Mouse (Mus musculus) myocyte (in vitro differentiated cells): ENCODE results near the gene Ino80.

Experiments used
- CEBPB ChIP-seq: IDR thresholded peaks from 2 replicates; pipeline ENCODE4 v1.6.1; 2011; ENCODE audit warnings: mild to moderate bottlenecking, moderate library complexity; ENCODE audit not compliant: poor library complexity, insufficient read depth, severe bottlenecking
- E2F4 ChIP-seq: IDR thresholded peaks from one replicate; pipeline ENCODE4 v1.6.1; 2011; ENCODE audit warnings: mild to moderate bottlenecking, control low read depth, moderate library complexity; ENCODE audit not compliant: insufficient read depth
- MAX ChIP-seq: IDR thresholded peaks from one replicate; pipeline ENCODE4 v1.6.1; 2011; ENCODE audit warnings: low read depth, mild to moderate bottlenecking, control low read depth
- MYOD1 ChIP-seq, 3 experiments: IDR thresholded peaks; one replicate each; pipeline ENCODE4 v1.6.1; 2011; ENCODE audit warnings: control low read depth in 2 of 3, low read depth in 2 of 3, mild to moderate bottlenecking in 2 of 3, moderate library complexity in 1 of 3; ENCODE audit not compliant: insufficient read length in 2 of 3, control insufficient read depth in 1 of 3
- POLR2A ChIP-seq: IDR thresholded peaks from one replicate; pipeline ENCODE4 v1.6.1; 2011; ENCODE audit warnings: low read depth, mild to moderate bottlenecking, control low read depth, moderate library complexity; ENCODE audit not compliant: insufficient read length
- POLR2AphosphoS2 ChIP-seq: IDR thresholded peaks from one replicate; pipeline ENCODE4 v1.6.1; 2011; ENCODE audit warnings: low read depth, control low read depth; ENCODE audit not compliant: insufficient read length
- REST ChIP-seq: IDR thresholded peaks from one replicate; pipeline ENCODE4 v1.6.1; 2011; ENCODE audit warnings: mild to moderate bottlenecking, control low read depth, moderate library complexity; ENCODE audit not compliant: insufficient read depth, insufficient read length
- TCF12 ChIP-seq: IDR thresholded peaks from one replicate; pipeline ENCODE4 v1.6.1; 2011; ENCODE audit warnings: mild to moderate bottlenecking, control low read depth; ENCODE audit not compliant: poor library complexity, insufficient read depth, severe bottlenecking

- TF ChIP-seq POLR2A (no peak), CEBPB (no peak), MYOD1 (IDR thresholded peaks at IDR 0.05; ENCODE audit: control insufficient read depth in 1 of 3, insufficient read length in 2 of 3, low read depth in 2 of 3) (no peak), TCF12 (no peak), REST (no peak), E2F4 (no peak), MAX (no peak), POLR2AphosphoS2 (no peak)
Measured at GRCm38 (mm10) chr2:119496082-119496481, 18.6 kb upstream of the Ino80 start.
